Mouse (Mus musculus) bone marrow macrophage, adult 2 months (primary cell): ENCODE results near the gene Gm29666.

ENCODE experiments used
- CTCF ChIP-seq: IDR thresholded peaks from 2 replicates; pipeline ENCODE4 v1.5.1; 2012; ENCODE audit warnings: low read depth, mild to moderate bottlenecking, low read length, moderate library complexity
- POLR2A ChIP-seq: IDR thresholded peaks from 2 replicates; pipeline ENCODE4 v1.6.1; 2012; ENCODE audit warnings: mild to moderate bottlenecking, low read depth, low read length, borderline replicate concordance

DNA sequence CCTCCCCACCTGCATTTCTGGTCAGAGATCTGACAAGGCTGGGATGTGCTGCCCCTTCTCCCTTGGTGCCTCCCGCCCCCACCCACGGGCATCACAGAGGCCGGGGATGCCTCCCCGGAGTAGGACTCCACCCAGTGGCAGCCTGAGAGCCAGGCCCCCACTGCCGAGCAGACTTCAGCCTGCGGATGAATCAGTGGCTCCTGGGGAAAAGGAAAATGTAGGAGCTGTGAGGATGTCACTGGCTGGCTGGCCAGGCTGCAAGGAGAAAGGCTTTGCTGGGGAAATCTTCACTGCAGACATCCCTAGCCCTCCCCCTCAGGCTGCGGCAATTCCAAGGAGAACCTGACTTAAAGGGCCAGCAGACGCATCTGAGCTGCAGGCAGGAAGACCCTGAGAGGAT is 40.9 kb upstream of the Gm29666 start:
- TF ChIP-seq CTCF (no peak), POLR2A (no peak)
